ENCODE assay signal across 30 mouse cellular contexts in genomic region chr1:133732814-133733213, GRCm38 (mm10). TPM values are rescaled to one million over a fixed set of nuclear protein-coding genes. Genes with fewer than 3 reads are reported as not detected.
A peak's percentile ranks its signal among the peaks of the same experiment; 100 is the strongest.
DNase-seq lines count a peak whose midpoint lies in the region; ATAC-seq and TF ChIP-seq lines count a peak whose summit lies in the region.
"Had no signal": no experiment of that assay in that cellular context is flagged by ENCODE, and none has a peak within 500 bp of the region (broad histone marks: within the 10 kb centered on the region; RNA-seq: fewer than 3 reads in every experiment).

No protein-coding gene starts in this region.

- no peaks in the 10 kb centered on the region for H3K9me3 ChIP-seq in limb, embryonic 15.5 days
- H3K9me3 ChIP-seq in forebrain, embryonic 11.5 days (ENCODE audit: control insufficient read depth, low read length), result no peaks in the 10 kb centered on the region
- no peaks in the 10 kb centered on the region for H3K9me3 ChIP-seq in stomach, postnatal 0 days (ENCODE audit: control insufficient read depth, low read length)
- H3K9me3 ChIP-seq: heart, embryonic 10.5 days; hindbrain, embryonic 15.5 days; neural tube, embryonic 15.5 days had no signal

- peaks cover 49% of the 10 kb centered on the region for H3K36me3 ChIP-seq in limb, embryonic 15.5 days
- no peaks in the 10 kb centered on the region for H3K36me3 ChIP-seq in forebrain, embryonic 11.5 days (ENCODE audit: control insufficient read depth, insufficient read depth, low read length)
- peaks cover 15% of the 10 kb centered on the region for H3K36me3 ChIP-seq in stomach, postnatal 0 days (ENCODE audit: control insufficient read depth, insufficient read depth, low read length)

- H3K27ac ChIP-seq in limb, embryonic 15.5 days, result peak overlapping the region; percentile 33; the same call in 1 of the 2 replicates
- H3K27ac ChIP-seq in forebrain, embryonic 11.5 days (ENCODE audit: low read depth, low read length), result no peak overlapping the region
- H3K27ac ChIP-seq in stomach, postnatal 0 days (replicated peaks), result no peak overlapping the region
- H3K27ac ChIP-seq: heart, embryonic 10.5 days; hindbrain, embryonic 15.5 days; neural tube, embryonic 15.5 days had no signal

- no peak for TF ChIP-seq EP300 in stomach, postnatal 0 days (optimal IDR thresholded peaks at IDR 0.05)

- no peak for ATAC-seq in limb, embryonic 15.5 days (ENCODE audit: insufficient number of reproducible peaks, low FRiP score, low TSS enrichment, low read depth)
- ATAC-seq in forebrain, embryonic 11.5 days (replicated peaks; ENCODE audit: low FRiP score), result no peak
- no peak for ATAC-seq in stomach, postnatal 0 days (ENCODE audit: low FRiP score, low TSS enrichment)
- ATAC-seq: forebrain, postnatal 0 days; liver, postnatal 0 days had no signal

- H3K4me3 ChIP-seq in limb, embryonic 15.5 days, result no peak overlapping the region
- no peak overlapping the region for H3K4me3 ChIP-seq in forebrain, embryonic 11.5 days (ENCODE audit: low read depth, low read length)
- no peak overlapping the region for H3K4me3 ChIP-seq in stomach, postnatal 0 days (ENCODE audit: low read depth, low read length)
- H3K4me3 ChIP-seq: heart, embryonic 10.5 days; hindbrain, embryonic 15.5 days; neural tube, embryonic 15.5 days had no signal

- DNase-seq in R1 (ENCODE audit: low read depth, low spot score), result peak; percentile 76
- DNase-seq in embryo, embryonic 11 days, result peak; percentile 56
- DNase-seq in forelimb bud, embryonic 11.5 days (ENCODE audit: low read depth, low spot score), result peak; percentile 38
- no peak for DNase-seq in forebrain, embryonic 11.5 days (ENCODE audit: low spot score)
- DNase-seq in layer of hippocampus, postnatal 36 days, result no peak
- no peak for DNase-seq in stomach, postnatal 0 days (ENCODE audit: low spot score)
- DNase-seq: adrenal gland, postnatal 14 days; B cell, adult 2 months; cerebellum, adult 2 months; cerebellum, postnatal 36 days; forebrain, postnatal 0 days; kidney, adult 8-10 months; kidney, postnatal 14 days; liver, postnatal 0 days; lung, postnatal 10 days; right cerebral cortex, adult 18-20 months; thymus, adult 2 months; thymus, postnatal 4 days had no signal

- WGBS in limb, embryonic 15.5 days, result 21% methylated on average over 11 of the region's 11 CpGs
- WGBS in forebrain, embryonic 11.5 days, result 64% methylated on average over 11 of the region's 11 CpGs
- 61% methylated on average over 11 of the region's 11 CpGs for WGBS in stomach, postnatal 0 days

- no peak overlapping the region for H3K4me2 ChIP-seq in limb, embryonic 15.5 days
- no peak overlapping the region for H3K4me2 ChIP-seq in forebrain, embryonic 11.5 days (ENCODE audit: low read depth, low read length, severe bottlenecking)
- no peak overlapping the region for H3K4me2 ChIP-seq in stomach, postnatal 0 days (replicated peaks; ENCODE audit: low read depth)
- H3K4me2 ChIP-seq: hindbrain, embryonic 15.5 days; liver, embryonic 11.5 days; midbrain, embryonic 11.5 days; neural tube, embryonic 15.5 days had no signal

- H3K9ac ChIP-seq in limb, embryonic 15.5 days, result no peak overlapping the region
- H3K9ac ChIP-seq in forebrain, embryonic 11.5 days (ENCODE audit: low read length), result no peak overlapping the region
- no peak overlapping the region for H3K9ac ChIP-seq in stomach, postnatal 0 days (ENCODE audit: low read length)
- H3K9ac ChIP-seq: forebrain, postnatal 0 days; hindbrain, embryonic 15.5 days; liver, postnatal 0 days; neural tube, embryonic 15.5 days had no signal

- H3K27me3 ChIP-seq in limb, embryonic 15.5 days, result peaks cover 4% of the 10 kb centered on the region; the same call in 1 of the 2 replicates
- H3K27me3 ChIP-seq in forebrain, embryonic 11.5 days (ENCODE audit: control insufficient read depth, insufficient read depth, low read length), result no peaks in the 10 kb centered on the region
- no peaks in the 10 kb centered on the region for H3K27me3 ChIP-seq in stomach, postnatal 0 days (ENCODE audit: control insufficient read depth, insufficient read depth, low read length)
- H3K27me3 ChIP-seq: CH12.LX; hindbrain, embryonic 15.5 days; neural tube, embryonic 15.5 days had no signal

- peaks cover 19% of the 10 kb centered on the region for H3K4me1 ChIP-seq in limb, embryonic 15.5 days
- 0 out of 2 replicates have a peak, but pooled peaks cover 2% of the 10 kb centered on the region for H3K4me1 ChIP-seq in forebrain, embryonic 11.5 days (replicated peaks; ENCODE audit: control insufficient read depth, insufficient read depth, low read length)
- H3K4me1 ChIP-seq in stomach, postnatal 0 days (replicated peaks; ENCODE audit: control insufficient read depth, insufficient read depth), result no peaks in the 10 kb centered on the region

- no peak for TF ChIP-seq CTCF in stomach, postnatal 0 days (IDR thresholded peaks at IDR 0.05; ENCODE audit: low read depth)

RNA-seq across cellular contexts. Expression of gene Lax1, which starts 42.9 kb away (rescaled TPM):
- 0.34 and 0.42 TPM in 2 replicates for polyA plus RNA-seq in limb, embryonic 15.5 days (2015; fragmentation: Nextera tagmentation; extraction: Ambion mirVana)
- 0.36 and 0.57 TPM in 2 replicates for polyA plus RNA-seq in forebrain, embryonic 11.5 days (2014; fragmentation: Nextera tagmentation; extraction: Ambion mirVana)
- not detected for total RNA-seq in layer of hippocampus, postnatal 36 days (2021)
- 0.16 and 0.38 TPM in 2 replicates for polyA plus RNA-seq in stomach, postnatal 0 days (2015; fragmentation: Nextera tagmentation; extraction: Ambion mirVana)
- total RNA-seq: gastrocnemius, adult 18-20 months; layer of hippocampus, adult 18-20 months; layer of hippocampus, postnatal 14 days; MEL; midbrain, postnatal 0 days had no signal
- polyA plus RNA-seq: midbrain, postnatal 0 days had no signal

Comparison
In these comparisons a context has a peak if more than half of its experiments do, and no peak if none do; other contexts are left out.
1. DNase-seq: peak in R1 (single experiment), embryo, embryonic 11 days (single experiment) and forelimb bud, embryonic 11.5 days (single experiment); none in forebrain, embryonic 11.5 days (single experiment), layer of hippocampus, postnatal 36 days (0 of 2) and stomach, postnatal 0 days (single experiment).